Mouse (Mus musculus): ENCODE data around the gene Has3.

DNA sequence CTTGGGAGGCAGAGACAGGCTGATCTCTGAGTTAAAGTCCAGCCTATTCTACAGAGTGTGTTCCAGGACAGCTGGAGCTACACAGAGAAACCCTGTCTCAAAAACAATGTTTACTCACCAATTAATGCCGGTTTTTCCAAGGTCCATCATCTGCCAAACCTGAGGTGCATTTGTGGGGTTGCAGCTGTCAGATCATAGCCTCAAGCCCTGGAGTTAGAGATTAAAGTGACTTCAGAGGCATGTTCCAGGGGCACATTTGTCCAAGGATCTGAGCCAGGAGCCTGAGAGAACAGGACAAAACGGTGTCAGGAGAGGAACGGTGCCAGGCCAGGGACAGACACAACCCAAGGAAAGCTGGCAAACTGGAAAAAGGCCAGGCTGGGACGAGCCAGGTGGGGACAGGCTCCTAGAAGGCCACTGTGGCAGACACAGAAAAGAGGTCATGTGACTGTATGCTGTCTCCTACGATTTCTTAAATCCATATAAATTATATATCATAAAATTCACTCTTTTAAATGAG, 40.5 kb upstream of the Has3 start:
- no peak for TF ChIP-seq CTCF (IDR thresholded peaks at IDR 0.05; ENCODE audit: extremely low read depth, insufficient read length, insufficient replicate concordance, low read depth, low read length)
- no peak for TF ChIP-seq POLR2A (IDR thresholded peaks at IDR 0.05; ENCODE audit: low read depth, low read length)

Measured in small intestine, adult 2 months (tissue).